Mouse (Mus musculus) brain, embryonic 14.5 days (tissue): ENCODE measurements around the gene Pank3.

Source experiments
- CTCF ChIP-seq: fragments of 200-500 bp; IDR thresholded peaks from 2 replicates; pipeline ENCODE4 v1.5.1; 2012; ENCODE audit warnings: inconsistent platforms, mild to moderate bottlenecking, moderate library complexity, borderline replicate concordance; ENCODE audit not compliant: insufficient read depth, insufficient read length; ENCODE audit errors: extremely low read depth
- POLR2A ChIP-seq: fragments of 200-500 bp; IDR thresholded peaks from 2 replicates; pipeline ENCODE4 v1.6.1; 2012; ENCODE audit warnings: mild to moderate bottlenecking, inconsistent platforms, borderline replicate concordance; ENCODE audit not compliant: poor library complexity, insufficient read depth, insufficient read length, severe bottlenecking; ENCODE audit errors: extremely low read depth

DNA sequence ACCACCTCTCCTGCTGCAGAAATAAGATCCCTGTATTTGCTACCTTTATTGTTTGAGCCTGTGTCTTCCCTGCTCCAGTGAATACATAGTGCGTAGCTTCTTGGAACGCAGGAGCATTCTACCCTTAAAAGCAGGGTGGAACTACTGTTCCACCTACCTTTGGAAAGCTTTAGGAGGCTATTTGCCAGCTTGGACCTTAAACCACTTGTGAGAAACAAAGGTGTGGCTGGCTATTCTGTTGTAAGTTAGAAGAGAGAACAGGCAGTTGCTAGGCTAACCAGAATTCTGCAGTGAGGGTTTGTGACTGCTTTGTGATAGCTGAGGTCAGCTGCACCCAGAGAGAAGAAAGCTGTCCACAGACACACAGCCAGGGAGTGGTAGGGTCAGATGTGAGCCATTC, 32.0 kb upstream of the Pank3 start:
- TF ChIP-seq CTCF = no peak
- TF ChIP-seq POLR2A = no peak
